Mouse (Mus musculus) urinary bladder, postnatal 4 days (tissue): Measurements from ENCODE around the gene Npr2.
A peak's percentile ranks its signal among the peaks of the same experiment; 100 is the strongest.
"Not testable (repeated sequence)": the region's sequence is repeated elsewhere in the genome, so short reads cannot be mapped to it uniquely, and the experiment has no call there.

Source experiments
- DNase-seq, 2 experiments: peaks; one replicate each; pipeline ENCODE4 v3.0.0; 2021 to 2022; ENCODE audit warnings: low spot score in 2 of 2

Npr2 gene

DNA sequence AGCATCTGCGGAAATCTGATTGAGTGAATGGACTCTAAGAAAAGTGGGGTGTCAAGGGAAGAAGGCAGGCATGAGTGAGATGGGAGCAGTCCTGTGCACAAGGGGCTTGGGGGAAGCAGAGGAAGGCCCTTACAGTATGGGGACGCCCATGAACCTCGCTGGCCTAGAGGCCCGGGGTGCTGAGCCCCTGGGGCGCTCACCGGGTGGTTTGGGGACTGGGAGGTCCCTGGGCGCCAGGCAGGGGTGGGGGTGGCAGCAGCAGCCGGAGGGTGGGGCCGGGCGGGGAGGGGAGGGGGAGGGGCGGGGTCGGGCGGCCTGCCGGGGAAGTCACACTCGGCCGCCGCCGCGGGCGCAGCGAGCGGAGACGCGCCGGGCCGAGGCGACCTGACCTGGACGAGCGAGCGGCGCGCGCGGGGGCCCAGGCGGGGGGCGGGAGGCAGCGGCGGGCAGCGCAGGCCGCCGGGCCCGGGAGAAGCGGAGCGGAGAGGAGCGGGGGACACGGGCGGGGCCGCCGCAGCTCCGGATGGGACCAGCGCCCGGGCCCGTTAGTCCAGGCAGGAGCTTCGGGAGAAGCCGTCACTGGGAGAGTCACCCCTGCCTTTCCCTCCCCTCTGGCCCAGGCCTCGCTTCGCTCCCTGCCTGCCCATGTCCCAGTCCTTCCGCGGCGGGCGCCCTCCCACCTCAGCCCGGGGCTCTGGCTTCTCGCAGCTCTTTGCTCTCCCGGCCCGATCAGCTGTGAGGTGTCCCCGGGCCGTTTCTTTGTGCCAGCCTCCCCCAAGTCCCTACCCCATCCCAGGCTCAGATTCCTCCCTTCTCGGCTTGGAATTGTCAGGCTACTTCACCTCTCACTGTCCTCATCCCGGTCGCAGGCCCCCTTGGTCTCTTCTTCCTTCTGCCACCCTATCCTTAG lies at the start of gene Npr2:
Gene Npr2, plus strand, starts transcription at position 890 of the 910 bp plus-strand sequence.
- DNase-seq: peak in 1 of 2 experiments; percentile 50

DNA sequence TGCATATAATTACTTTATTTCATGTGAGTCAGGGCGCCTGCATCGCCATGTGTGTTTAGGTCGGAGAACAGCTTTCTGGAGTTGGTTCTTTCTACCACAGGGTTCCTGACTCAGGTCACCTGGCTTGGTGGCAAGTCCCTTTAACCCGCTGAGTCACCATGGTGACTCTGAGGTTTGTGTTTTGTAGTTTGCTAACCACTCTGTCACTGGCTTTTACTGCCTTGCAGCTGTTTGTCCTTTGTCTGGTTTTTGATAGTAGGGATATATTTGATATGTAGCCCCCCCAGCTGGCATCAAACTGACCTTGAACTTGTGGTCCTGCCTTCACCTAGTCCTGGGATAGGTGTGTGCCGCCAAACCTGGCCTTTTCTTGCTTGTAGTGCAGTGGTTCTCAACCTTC lies 49.5 kb upstream of the Npr2 start:
- no peak for DNase-seq

DNA sequence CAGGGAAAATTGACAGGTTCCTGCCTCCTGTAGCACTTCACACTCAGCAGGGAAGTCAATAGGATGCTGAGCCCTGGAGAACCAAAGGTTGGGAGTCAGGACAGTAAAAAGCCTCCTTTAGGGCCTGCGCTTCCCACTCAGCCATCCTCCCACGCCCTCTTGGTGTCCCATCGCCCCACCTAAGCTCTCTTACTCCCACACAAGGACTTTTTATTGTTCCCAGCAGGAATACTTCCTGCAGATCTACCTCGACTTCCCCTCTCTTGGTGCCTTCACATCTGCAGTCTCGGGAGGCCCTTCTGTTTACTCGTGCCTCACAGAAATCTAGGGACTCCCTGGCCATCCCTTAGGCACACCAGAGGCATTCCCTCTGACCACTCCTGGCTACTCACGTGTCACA lies 48.3 kb upstream of the Npr2 start:
- no peak for DNase-seq

DNA sequence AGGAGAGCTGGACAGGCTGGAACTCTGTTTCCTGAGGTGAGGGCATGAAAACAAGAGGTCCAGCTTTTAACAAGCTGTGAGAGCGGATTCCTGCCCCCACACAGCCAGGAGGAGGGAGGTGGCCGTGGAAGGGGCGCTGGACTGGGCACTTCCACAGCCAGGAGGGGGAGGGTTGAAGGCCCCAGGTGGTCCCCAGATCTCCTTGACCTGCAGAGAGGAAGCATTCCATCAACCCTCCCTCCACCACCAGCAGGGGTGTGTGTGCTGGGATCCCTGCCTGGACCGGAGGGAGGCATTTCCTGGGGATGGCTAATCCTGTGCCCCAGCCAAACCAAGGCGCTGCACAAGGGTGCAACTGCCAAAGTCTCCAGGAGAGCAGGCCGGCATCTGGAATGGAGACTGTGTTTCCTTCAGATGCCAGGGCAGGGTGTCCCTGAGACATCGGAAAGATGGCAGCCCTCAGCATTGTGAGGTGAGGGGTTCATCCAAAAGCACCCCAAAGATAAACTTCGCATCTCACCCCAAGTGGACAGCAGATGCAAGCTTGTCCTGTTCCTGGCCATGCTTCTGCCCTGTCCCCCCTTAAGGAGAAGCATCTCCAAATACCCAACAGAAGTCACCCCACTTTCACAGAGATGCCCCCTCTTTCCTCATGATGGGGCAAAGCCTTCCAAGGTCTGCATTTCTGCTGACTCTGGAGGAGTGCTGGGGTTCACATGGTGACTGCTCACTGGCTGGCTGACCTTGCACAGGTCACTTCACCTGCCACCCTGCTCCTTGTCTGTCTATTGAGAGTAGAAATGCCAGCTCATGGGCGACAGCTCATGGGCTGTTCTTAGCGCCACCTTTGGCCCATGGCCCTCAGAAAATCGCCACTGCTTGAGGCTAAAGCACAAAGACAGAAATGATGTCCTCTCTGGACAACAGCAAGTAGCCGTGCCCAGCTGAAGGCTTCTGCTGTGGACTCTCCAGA lies 47.0 kb upstream of the Npr2 start, which contains the start of gene Msmp:
Gene Msmp, minus strand, starts transcription at position 51 of the 973 bp plus-strand sequence.
- no peak for DNase-seq

DNA sequence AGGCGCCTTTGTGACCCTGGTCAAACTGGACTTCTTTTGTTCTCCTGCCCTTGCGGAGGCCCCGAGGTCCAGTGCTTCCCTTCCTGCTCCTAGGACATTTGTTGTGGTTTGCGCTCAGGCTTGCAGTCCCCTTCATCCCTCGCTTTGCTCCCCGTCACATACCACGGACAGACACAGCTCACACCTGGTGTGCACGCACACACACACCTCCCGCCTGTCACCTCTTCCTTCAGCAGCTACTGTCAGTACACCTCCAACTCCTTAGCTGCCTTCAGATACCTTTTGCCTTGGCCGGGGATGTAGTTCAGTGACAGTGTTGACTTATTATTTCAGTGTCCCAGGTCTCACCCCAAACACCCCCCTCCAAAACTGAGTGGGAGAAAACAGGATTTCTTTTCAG lies 46.1 kb upstream of the Npr2 start:
- no peak for DNase-seq

DNA sequence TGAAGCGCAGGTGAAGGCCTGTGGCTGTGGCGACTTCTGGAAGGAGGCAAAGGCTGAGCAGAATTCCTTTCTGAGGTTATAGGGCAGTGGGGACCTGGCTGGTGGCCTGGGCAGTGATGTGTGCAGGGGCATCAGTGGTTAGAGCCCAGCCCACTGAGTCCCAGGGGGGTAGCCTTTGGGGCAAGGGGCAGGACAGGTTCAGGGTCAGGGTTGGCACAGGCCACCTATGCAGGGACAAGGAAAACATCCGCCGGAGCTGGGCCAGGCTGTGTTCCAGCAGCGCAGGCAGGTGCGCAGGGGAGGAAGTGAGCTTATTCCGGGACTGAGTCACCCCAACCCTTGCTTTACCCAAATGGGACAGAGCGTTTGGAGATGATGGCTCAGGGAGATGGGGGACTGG lies 45.3 kb upstream of the Npr2 start:
- DNase-seq: no peak

DNA sequence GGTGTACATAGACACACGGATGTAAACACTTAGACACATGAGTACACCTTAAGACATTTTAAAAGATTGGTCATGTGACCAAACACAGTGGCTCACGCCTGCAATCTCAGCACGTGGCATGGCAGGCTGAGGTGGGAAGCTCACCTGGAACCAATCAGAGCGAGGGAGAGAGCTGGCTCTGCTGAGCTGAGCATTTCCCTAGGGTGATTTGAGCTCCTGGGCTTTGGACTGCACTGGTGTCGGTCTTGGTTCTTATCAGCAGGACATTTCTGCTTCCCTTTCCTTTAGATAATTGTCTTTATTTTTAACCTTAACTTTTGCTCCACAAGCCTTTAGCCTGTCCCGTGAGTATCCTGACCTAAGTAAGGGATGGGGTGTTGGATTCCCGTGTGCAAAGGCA lies 44.1 kb upstream of the Npr2 start:
- no peak for DNase-seq

DNA sequence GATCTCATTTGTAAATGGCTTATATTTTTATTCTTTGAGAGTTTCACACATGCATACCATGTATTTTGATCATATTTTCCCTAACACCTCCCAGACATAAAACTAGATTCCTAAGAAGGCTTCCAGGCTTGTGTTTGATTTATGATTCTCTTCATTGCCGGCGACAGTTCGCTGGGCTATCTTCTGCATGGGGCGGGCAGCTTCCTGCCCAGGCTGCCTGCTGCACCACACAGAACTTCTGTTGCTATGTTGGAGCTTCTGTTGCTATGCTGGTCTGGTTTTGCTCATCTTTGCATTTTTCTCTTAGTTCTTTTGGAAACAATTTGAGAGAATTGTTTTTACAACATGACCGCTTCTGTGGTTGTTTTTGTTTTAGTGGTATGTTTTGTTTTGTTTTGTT lies 40.2 kb upstream of the Npr2 start:
- DNase-seq: no peak

DNA sequence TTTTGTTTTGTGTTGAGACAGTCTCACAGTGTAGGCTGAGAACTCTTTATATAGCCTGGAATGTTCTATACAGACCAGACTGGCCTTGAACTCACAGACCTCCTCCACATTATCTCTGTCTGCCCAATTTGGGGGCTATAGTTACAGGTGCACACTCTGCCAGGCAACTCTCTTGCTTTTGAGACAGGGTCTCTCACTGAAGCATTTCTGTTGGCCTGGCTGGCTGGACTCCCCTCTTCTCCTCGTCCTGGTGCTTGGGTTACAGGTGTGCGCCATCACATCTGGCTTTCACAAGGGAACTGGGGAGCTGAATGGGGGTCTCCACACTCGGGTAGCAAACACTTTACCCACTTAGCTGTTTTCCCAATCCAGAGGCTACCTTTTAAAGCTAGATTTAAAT lies 39.8 kb upstream of the Npr2 start:
- DNase-seq: no peak

DNA sequence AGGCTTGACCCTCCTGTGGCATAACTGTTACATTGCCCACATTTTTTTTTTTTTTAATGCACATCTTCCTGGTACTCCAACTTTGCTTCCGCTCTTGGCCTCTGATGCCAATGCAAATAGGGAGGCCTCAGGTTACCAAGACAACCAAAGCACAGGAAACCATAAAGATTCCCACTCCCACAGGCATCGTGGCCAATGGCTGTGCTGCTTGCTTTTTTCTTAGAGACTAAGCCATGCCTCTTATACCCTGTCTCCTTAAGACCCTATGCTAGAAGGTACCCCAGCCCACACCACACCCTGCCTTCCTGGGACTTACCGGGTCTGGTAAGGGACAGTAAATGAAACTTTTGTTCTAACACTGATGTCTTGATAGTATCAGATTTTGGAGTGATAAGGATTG lies 38.3 kb upstream of the Npr2 start:
- DNase-seq: no peak

DNA sequence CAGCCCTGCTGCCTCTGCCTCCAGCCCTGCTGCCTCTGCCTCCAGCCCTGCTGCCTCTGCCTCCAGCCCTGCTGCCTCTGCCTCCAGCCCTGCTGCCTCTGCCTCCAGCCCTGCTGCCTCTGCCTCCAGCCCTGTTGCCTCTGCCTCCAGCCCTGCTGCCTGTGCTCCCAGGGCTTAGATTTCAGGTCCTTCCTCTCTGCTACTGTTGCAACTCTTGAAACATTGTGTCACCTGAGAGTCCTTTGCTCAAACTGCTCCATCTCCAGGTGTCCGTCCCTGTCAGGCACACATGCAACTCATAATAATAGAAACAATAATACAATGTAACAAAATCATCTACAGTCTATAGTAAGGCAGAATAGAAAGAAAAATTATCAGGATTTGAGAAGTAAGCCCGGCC lies 35.1 kb upstream of the Npr2 start:
- DNase-seq: not testable (repeated sequence)

DNA sequence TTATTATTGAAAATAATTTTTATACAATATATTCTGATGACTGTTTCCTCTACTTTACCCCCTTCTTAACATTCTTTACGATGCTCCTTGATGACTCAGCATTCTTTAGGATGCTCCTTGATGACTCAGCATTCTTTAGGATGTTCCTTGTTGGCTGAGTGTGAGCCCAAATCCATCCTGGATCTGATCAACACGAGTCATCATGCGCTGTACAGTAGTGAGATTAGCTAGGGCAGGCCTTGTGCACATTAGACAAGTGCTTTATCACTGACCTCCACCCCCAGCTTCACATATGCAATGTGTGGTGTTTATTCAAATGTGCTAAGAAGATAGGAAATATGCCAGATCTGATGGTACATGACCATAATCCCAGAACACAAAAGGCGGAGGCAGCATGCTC lies 33.5 kb upstream of the Npr2 start:
- DNase-seq: no peak

DNA sequence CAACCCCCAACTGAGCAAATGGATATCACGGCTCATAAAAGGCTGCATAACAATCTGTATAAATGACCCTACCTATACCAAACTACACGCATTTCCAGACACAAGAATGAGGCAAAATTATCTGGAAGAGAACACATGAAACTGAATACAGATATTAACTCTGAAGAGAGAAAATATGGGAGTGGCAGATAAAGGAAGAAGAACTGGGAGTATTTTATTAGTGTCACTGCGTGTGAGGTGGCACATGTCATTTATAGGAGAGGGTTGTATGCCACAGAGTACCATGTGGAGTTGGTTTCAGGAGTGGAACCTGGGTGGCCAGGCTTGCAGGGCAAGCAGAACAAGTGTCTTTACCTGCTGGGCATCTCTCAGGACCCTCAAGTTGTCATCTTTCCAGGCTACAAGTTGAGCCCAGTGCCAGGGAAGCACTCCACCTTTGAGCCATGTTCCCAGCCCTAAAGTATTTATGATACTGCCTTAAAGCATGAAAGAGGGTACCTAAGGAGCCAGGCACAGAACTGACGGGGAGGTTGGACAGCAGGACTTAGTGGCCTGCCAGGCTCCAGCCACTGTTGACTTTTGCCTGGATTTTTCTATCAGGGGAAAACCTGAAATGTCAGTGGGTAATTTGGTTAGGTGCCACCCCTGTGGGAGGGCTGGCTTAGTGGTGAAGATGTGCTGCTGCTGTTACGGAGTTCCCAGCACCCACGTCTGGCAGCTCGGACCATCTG lies 32.9 kb upstream of the Npr2 start:
- no peak for DNase-seq

DNA sequence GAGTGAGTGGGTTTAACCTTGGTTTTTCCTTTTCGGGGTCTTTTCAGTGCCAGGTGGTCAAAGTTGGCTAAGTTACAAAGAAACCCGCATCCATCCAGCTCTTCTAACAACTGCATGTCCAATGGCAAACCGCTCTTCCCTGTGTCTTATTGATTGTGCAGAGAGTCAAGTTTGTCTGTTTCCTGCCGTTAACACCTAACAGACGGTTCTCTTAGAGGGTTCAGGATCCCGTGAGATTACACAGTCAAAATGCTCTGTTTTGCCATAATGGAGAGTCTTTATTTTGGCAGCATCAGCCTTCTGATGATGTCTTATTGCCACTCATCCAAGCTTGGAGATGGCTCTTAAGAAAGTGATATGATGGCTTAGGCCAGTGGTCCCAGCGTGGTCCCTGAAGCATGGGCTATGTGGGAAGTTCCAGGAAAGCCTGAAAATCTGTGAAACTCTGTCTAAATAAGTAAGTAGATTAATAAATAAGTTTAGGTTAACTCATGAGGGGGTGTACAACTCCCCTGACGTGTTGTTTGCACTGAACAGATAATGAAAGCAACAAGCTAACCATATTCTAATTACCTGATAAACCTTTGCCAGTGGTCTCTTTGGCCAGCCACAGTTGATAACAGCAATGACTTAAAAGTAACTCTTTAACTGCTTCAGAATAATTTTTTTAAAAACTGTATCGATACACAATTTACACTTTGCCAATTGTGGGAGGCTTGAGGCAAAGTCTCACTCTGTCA lies 31.4 kb upstream of the Npr2 start:
- DNase-seq: no peak

DNA sequence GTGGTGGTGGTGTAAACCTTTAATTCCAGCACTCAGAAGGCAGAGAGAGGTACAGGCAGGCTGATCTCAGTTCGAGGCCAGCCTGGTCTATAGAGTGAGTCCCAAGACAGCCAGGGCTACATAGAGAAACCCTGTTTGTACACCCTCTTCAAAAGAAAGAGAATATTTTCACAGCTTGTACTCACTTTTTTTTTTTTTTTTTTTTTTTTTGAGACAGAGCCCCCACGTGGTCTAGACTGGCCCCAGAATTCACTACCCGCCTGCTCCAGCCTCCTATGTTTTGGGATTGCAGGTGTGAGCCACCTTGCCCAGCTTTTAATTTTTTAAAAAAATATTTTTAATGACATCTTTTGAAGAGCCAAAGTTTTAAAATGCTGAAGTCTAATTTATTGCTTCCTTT lies 27.6 kb upstream of the Npr2 start:
- no peak for DNase-seq

DNA sequence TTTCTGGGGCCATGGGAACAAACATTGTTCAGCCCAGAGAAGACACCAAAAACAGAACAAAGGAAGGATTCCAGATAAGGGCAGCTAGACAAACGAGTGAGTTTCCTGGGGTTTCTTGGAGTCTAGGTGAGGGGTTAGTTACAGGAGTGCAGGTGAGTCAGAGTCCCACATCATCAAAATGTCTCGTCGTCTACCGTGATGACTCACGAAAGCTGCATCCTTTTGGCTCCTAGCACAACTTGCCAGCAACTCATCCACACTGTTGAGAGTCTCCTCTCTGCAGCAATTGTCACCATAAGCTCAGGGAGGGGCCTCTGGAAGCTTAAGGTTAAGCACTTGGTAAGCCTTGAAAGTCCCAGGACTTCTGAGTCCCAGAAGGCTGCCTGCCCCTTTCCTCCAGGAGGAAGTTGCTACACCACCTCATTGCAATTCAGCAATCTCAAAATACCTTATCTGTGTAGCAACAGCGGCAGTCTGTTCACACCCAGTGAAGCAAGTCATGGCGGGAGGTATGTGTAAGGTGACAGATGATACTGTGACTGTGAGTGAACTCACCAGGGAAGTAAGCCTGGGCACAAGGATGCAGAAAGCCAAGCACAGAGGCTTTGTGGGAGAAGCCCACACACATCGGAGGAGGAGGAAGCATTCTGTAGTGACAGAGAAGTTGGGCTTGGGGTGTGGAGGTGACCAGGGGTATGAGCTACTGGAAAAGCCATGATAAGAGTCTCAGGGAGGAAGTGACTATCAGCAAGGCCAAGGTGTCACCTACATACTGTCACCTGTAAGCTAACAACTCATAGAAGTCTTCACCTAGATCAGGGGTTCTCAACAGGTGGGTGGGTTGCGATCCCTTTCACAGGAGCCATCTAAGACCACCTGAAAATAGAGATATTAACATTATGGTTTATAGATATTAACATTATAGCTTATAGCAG lies 26.7 kb upstream of the Npr2 start:
- no peak for DNase-seq

DNA sequence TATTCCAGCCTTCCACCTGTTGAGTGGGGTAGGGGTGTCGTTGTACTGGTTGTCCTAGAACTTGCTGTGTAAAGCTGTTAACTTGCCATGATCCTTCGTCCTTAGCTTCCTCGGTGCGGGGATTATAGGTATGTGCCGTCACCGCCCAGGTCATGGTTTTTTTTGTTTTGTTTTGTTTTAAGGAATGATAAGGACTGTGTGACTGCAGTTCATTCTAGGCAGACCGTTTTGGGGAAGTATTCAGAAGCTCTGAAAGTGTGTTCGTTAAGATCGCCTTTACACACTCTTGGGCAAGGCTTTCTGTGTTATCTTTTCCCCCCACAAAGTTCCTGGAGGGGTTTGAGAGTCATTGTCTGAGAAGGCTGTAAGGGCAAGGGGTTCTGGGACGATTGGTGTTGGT lies 19.2 kb upstream of the Npr2 start:
- no peak for DNase-seq

DNA sequence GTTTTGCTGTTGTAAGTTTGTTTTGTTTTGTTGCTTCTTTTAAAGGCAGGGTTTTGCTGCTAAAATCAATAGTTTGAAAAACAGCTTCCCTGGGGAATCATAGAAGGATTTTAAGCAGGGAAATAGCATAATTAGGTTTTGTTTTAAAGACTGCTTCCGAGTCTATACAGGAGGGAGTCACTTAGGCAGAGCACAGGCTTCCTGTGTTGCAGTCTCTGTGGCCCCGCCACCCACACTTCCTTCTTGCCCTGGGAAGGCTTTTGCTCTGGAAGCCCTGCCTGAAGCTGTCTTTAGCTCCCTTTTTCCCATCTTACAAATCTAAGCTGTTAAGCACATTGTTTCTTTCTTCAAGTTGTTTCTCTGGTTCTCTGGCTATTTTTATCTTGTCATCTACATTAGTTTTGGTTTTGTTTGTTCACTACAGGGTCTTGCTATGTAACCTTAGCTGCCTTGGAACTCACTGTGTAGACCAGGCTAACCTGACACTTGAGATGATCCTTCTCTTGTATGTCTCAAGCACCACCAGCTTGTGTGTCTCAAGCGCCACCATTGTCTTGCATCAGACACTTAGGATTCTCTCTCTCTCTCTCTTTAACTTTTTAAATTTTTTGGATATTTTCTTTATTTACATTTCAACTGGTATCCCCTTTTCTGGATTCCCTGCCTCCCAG lies 18.5 kb upstream of the Npr2 start:
- DNase-seq: no peak

DNA sequence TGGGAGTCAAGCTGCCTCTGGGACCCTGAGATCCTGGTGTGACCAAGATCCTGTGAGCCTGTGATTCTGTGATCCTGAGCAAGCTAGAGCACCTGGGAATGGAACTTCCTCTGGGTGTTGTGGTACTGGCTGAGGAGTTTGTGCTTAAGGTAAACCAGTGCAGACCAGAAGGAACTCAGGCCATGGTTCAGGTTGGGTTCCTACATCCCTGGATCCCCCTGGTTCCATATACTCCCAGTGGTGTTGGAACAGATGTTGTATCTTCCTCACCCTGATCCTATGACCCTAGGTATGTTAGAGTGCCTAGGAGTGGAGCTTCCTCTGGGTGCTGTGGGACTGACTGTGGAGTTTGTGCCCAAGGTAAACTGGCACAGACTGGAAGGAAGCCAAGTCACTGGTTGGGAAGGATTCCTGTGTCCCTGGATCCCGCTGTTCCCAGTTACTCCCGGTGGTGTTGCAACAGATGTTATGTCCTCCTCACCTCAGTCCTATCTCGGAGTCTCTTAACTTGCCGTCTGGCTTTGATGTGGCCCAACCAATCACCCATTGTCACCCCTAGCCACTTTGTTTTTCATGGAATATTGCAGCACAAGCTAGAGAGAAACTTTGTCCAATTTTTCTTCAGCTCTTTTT lies 11.5 kb upstream of the Npr2 start:
- DNase-seq: no peak
